Mouse (Mus musculus): ENCODE results near the gene Ptprd.

Ptprd gene

GRCm38 (mm10) chr4:77168866-77169265, 1042.9 kb downstream of the Ptprd start:
- DNase-seq, result no peak

GRCm38 (mm10) chr4:77157601-77158000, 1054.2 kb downstream of the Ptprd start:
- no peak for DNase-seq

- peak; percentile 39 for DNase-seq
Observed at GRCm38 (mm10) chr4:77155561-77155960, 1056.2 kb downstream of the Ptprd start.

GRCm38 (mm10) chr4:77155037-77155436, 1056.7 kb downstream of the Ptprd start:
- no peak for DNase-seq

GRCm38 (mm10) chr4:77124852-77125251, 1086.9 kb downstream of the Ptprd start:
- no peak for DNase-seq

- no peak for DNase-seq
Observed at GRCm38 (mm10) chr4:77110894-77111293, 1100.9 kb downstream of the Ptprd start.

- DNase-seq, result no peak
Observed at GRCm38 (mm10) chr4:77107291-77107690, 1104.5 kb downstream of the Ptprd start.

- DNase-seq, result peak; percentile 6
Observed at GRCm38 (mm10) chr4:77083165-77083564, 1128.6 kb downstream of the Ptprd start.

GRCm38 (mm10) chr4:77077607-77078006, 1134.2 kb downstream of the Ptprd start:
- no peak for DNase-seq

- no peak for DNase-seq
Observed at GRCm38 (mm10) chr4:77050536-77051207, 1161.1 kb downstream of the Ptprd start.

GRCm38 (mm10) chr4:77004483-77004882, 1207.3 kb downstream of the Ptprd start:
- DNase-seq, result no peak

- no peak for DNase-seq
Observed at GRCm38 (mm10) chr4:76996172-76996571, 1215.6 kb downstream of the Ptprd start.

GRCm38 (mm10) chr4:76989961-76990360, 1221.8 kb downstream of the Ptprd start:
- DNase-seq, result no peak

- no peak for DNase-seq
Observed at GRCm38 (mm10) chr4:76977056-76977809, 1234.5 kb downstream of the Ptprd start.

GRCm38 (mm10) chr4:76948251-76948650, 1263.5 kb downstream of the Ptprd start:
- peak; percentile 6 for DNase-seq

- no peak for DNase-seq
Observed at GRCm38 (mm10) chr4:76941382-76942360, 1270.1 kb downstream of the Ptprd start.

GRCm38 (mm10) chr4:76931559-76931958, 1280.2 kb downstream of the Ptprd start:
- DNase-seq, result no peak

- DNase-seq, result no peak
Observed at GRCm38 (mm10) chr4:76913532-76914150, 1298.1 kb downstream of the Ptprd start.

GRCm38 (mm10) chr4:76901692-76902091, 1310.1 kb downstream of the Ptprd start:
- DNase-seq, result no peak

- no peak for DNase-seq
Observed at GRCm38 (mm10) chr4:76889669-76890068, 1322.1 kb downstream of the Ptprd start.

- DNase-seq, result no peak
Observed at GRCm38 (mm10) chr4:76881610-76882009, 1330.2 kb downstream of the Ptprd start.

GRCm38 (mm10) chr4:76870971-76871370, 1340.8 kb downstream of the Ptprd start:
- DNase-seq, result no peak

- no peak for DNase-seq
Observed at GRCm38 (mm10) chr4:76865585-76865984, 1346.2 kb downstream of the Ptprd start.

All from cerebellum, adult 9-11 months (tissue).